Mouse (Mus musculus) ES-E14 (cell line): Measurements from ENCODE around the gene Fahd1.

Source experiments
- CHD2 ChIP-seq: IDR thresholded peaks from 2 replicates; pipeline ENCODE4 v1.6.1; 2014; ENCODE audit warnings: mild to moderate bottlenecking, low read depth, low read length, inconsistent platforms
- HCFC1 ChIP-seq: IDR thresholded peaks from 2 replicates; pipeline ENCODE4 v1.6.1; 2012; ENCODE audit warnings: low read length, inconsistent platforms, borderline replicate concordance; ENCODE audit not compliant: insufficient read depth
- ZC3H11A ChIP-seq: IDR thresholded peaks from 2 replicates; pipeline ENCODE4 v1.6.1; 2012; ENCODE audit warnings: low read depth, mild to moderate bottlenecking, inconsistent platforms, low read length, borderline replicate concordance

GRCm38 (mm10) chr17:24887291-24888080 is 37.3 kb upstream of the Fahd1 start:
- TF ChIP-seq CHD2 (no peak), HCFC1 (no peak), ZC3H11A (no peak)
